Comparison of ENCODE assay signal across 26 mouse cellular contexts in genomic region chr3:147133408-147133807, GRCm38 (mm10).
DNase-seq lines count a peak whose midpoint lies in the region; ATAC-seq lines count a peak whose summit lies in the region.
"Had no signal": no experiment of that assay in that cellular context is flagged by ENCODE, and none has a peak within 500 bp of the region (broad histone marks: within the 10 kb centered on the region; RNA-seq: fewer than 3 reads in every experiment).

No protein-coding gene starts in this region.

- H3K4me1 ChIP-seq in midbrain, embryonic 10.5 days = peaks cover 18% of the 10 kb centered on the region; the same call in 1 of the 2 replicates
- peaks cover 7% of the 10 kb centered on the region; the same call in 1 of the 2 replicates for H3K4me1 ChIP-seq in midbrain, embryonic 16.5 days (ENCODE audit: control insufficient read depth, insufficient read depth, low read length)
- 0 out of 2 replicates have a peak, but pooled peaks cover 11% of the 10 kb centered on the region for H3K4me1 ChIP-seq in midbrain, embryonic 12.5 days
- H3K4me1 ChIP-seq in midbrain, embryonic 14.5 days (ENCODE audit: control insufficient read depth, insufficient read depth, low read length) = peaks cover 8% of the 10 kb centered on the region
- H3K4me1 ChIP-seq: embryonic facial prominence, embryonic 13.5 days; embryonic facial prominence, embryonic 15.5 days; forebrain, embryonic 10.5 days had no signal

- no peaks in the 10 kb centered on the region for H3K36me3 ChIP-seq in midbrain, embryonic 10.5 days
- no peaks in the 10 kb centered on the region for H3K36me3 ChIP-seq in midbrain, embryonic 16.5 days (ENCODE audit: control insufficient read depth, insufficient read depth, low read length)
- H3K36me3 ChIP-seq in midbrain, embryonic 12.5 days = no peaks in the 10 kb centered on the region
- H3K36me3 ChIP-seq in midbrain, embryonic 14.5 days (ENCODE audit: control insufficient read depth, insufficient read depth, low read length) = no peaks in the 10 kb centered on the region
- H3K36me3 ChIP-seq: embryonic facial prominence, embryonic 13.5 days; embryonic facial prominence, embryonic 15.5 days; forebrain, embryonic 10.5 days; forebrain, embryonic 12.5 days; G1E had no signal

- 95% methylated on average over 13 of the region's 13 CpGs for WGBS in midbrain, embryonic 10.5 days
- WGBS in midbrain, embryonic 16.5 days = 67% methylated on average over 13 of the region's 13 CpGs
- 84% methylated on average over 13 of the region's 13 CpGs for WGBS in midbrain, embryonic 12.5 days
- 73% methylated on average over 13 of the region's 13 CpGs for WGBS in midbrain, embryonic 14.5 days

- no peak overlapping the region for H3K9ac ChIP-seq in midbrain, embryonic 16.5 days (ENCODE audit: low read depth, low read length)
- H3K9ac ChIP-seq in midbrain, embryonic 12.5 days (replicated peaks) = no peak overlapping the region
- H3K9ac ChIP-seq in midbrain, embryonic 14.5 days (replicated peaks; ENCODE audit: low read length) = no peak overlapping the region
- H3K9ac ChIP-seq: embryonic facial prominence, embryonic 13.5 days; embryonic facial prominence, embryonic 15.5 days; forebrain, embryonic 12.5 days had no signal

- H3K27ac ChIP-seq in midbrain, embryonic 10.5 days (replicated peaks) = peak overlapping the region; percentile 13; the same call in 1 of the 2 replicates
- H3K27ac ChIP-seq in midbrain, embryonic 16.5 days (ENCODE audit: low read length) = no peak overlapping the region
- H3K27ac ChIP-seq in midbrain, embryonic 12.5 days (replicated peaks) = 0 out of 2 replicates have a peak overlapping the region, but pooled peaks have one; percentile 10
- H3K27ac ChIP-seq in midbrain, embryonic 14.5 days (replicated peaks; ENCODE audit: low read depth, low read length) = 0 out of 2 replicates have a peak overlapping the region, but pooled peaks have one; percentile 2
- H3K27ac ChIP-seq: embryonic facial prominence, embryonic 13.5 days; embryonic facial prominence, embryonic 15.5 days; forebrain, embryonic 10.5 days; forebrain, embryonic 12.5 days had no signal

- no peak overlapping the region for H3K4me3 ChIP-seq in midbrain, embryonic 10.5 days
- no peak overlapping the region for H3K4me3 ChIP-seq in midbrain, embryonic 16.5 days (ENCODE audit: low read depth, low read length)
- H3K4me3 ChIP-seq in midbrain, embryonic 12.5 days = no peak overlapping the region
- no peak overlapping the region for H3K4me3 ChIP-seq in midbrain, embryonic 14.5 days (replicated peaks; ENCODE audit: low read depth, low read length)
- H3K4me3 ChIP-seq: embryonic facial prominence, embryonic 13.5 days; embryonic facial prominence, embryonic 15.5 days; erythroblast, embryonic 14.5 days; forebrain, embryonic 10.5 days; forebrain, embryonic 12.5 days had no signal

- no peaks in the 10 kb centered on the region for H3K27me3 ChIP-seq in midbrain, embryonic 10.5 days (ENCODE audit: low read depth, poor library complexity, severe bottlenecking)
- H3K27me3 ChIP-seq in midbrain, embryonic 16.5 days (ENCODE audit: control insufficient read depth, insufficient read depth, low read depth, low read length) = no peaks in the 10 kb centered on the region
- no peaks in the 10 kb centered on the region for H3K27me3 ChIP-seq in midbrain, embryonic 12.5 days
- H3K27me3 ChIP-seq in midbrain, embryonic 14.5 days (ENCODE audit: control insufficient read depth, insufficient read depth, low read length) = no peaks in the 10 kb centered on the region
- H3K27me3 ChIP-seq: CH12.LX; embryonic facial prominence, embryonic 13.5 days; embryonic facial prominence, embryonic 15.5 days; forebrain, embryonic 12.5 days; Patski had no signal

- no peak for ATAC-seq in midbrain, embryonic 16.5 days
- peak; percentile 58; the same call in 1 of the 2 replicates for ATAC-seq in midbrain, embryonic 12.5 days (ENCODE audit: low FRiP score, low read depth)
- no peak for ATAC-seq in midbrain, embryonic 14.5 days (ENCODE audit: low FRiP score, low TSS enrichment)
- ATAC-seq: activated CD4-positive, CD25-positive, alpha-beta regulatory T cell, adult 4 months; CD4-positive, CD25-positive, alpha-beta regulatory T cell, adult 4 months; forebrain, embryonic 14.5 days; Patski had no signal

- DNase-seq in midbrain, embryonic 10.5 days (ENCODE audit: low spot score) = no peak
- no peak for DNase-seq in midbrain, embryonic 14.5 days
- DNase-seq in gastrocnemius, postnatal 25 days = no peak
- DNase-seq in kidney, postnatal 4 days = no peak
- DNase-seq: adrenal gland, adult 8-10 months; B cell, adult 2 months; cerebellum, adult 11 months; cerebellum, adult 18-20 months; cerebellum, adult 8-10 months; cerebellum, adult 9-11 months; cerebellum, postnatal 14 days; cerebellum, postnatal 36 days; embryo, embryonic 11 days had no signal

- H3K4me2 ChIP-seq in midbrain, embryonic 16.5 days (ENCODE audit: low read length) = no peak overlapping the region
- no peak overlapping the region; the same call in 1 of the 2 replicates for H3K4me2 ChIP-seq in midbrain, embryonic 12.5 days (replicated peaks)
- H3K4me2 ChIP-seq in midbrain, embryonic 14.5 days (ENCODE audit: low read length) = no peak overlapping the region
- H3K4me2 ChIP-seq: embryonic facial prominence, embryonic 13.5 days; embryonic facial prominence, embryonic 15.5 days; forebrain, embryonic 12.5 days had no signal

- H3K9me3 ChIP-seq in midbrain, embryonic 10.5 days (replicated peaks) = no peaks in the 10 kb centered on the region
- no peaks in the 10 kb centered on the region for H3K9me3 ChIP-seq in midbrain, embryonic 16.5 days (replicated peaks; ENCODE audit: control insufficient read depth, low read length, poor library complexity, severe bottlenecking)
- no peaks in the 10 kb centered on the region for H3K9me3 ChIP-seq in midbrain, embryonic 12.5 days
- no peaks in the 10 kb centered on the region for H3K9me3 ChIP-seq in midbrain, embryonic 14.5 days (ENCODE audit: control insufficient read depth, low read length)
- H3K9me3 ChIP-seq: embryonic facial prominence, embryonic 13.5 days; embryonic facial prominence, embryonic 15.5 days; forebrain, embryonic 10.5 days; forebrain, embryonic 12.5 days had no signal
